Mouse (Mus musculus) liver, adult 2 months (tissue): ENCODE measurements around the gene Dixdc1. TPM values are rescaled to one million over a fixed set of nuclear protein-coding genes. Genes with fewer than 3 reads are reported as not detected.

ENCODE experiments used
- DNase-seq: peaks from one replicate; pipeline ENCODE4 v3.0.0-alpha.2; 2011; ENCODE audit warnings: low read depth, low spot score; ENCODE audit errors: extremely low read depth
- H3K27ac ChIP-seq: fragments of 200-500 bp; replicated peaks from 2 replicates; pipeline ENCODE4 v1.5.1; 2012; ENCODE audit warnings: low read depth, mild to moderate bottlenecking, control low read depth, inconsistent platforms, low read length; ENCODE audit not compliant: insufficient read depth
- H3K27me3 ChIP-seq: fragments of 200-500 bp; 2 replicates; pipeline ENCODE4 v1.6.1; 2012; ENCODE audit warnings: mild to moderate bottlenecking, moderate library complexity, low read length, inconsistent platforms; ENCODE audit not compliant: control insufficient read depth, insufficient read depth
- H3K36me3 ChIP-seq: fragments of 200-500 bp; 2 replicates; pipeline ENCODE4 v1.6.1; 2012; ENCODE audit warnings: low read length, inconsistent platforms; ENCODE audit not compliant: control insufficient read depth, insufficient read depth
- H3K4me1 ChIP-seq: fragments of 200-500 bp; 2 replicates; pipeline ENCODE4 v1.6.1; 2011; ENCODE audit warnings: low read length; ENCODE audit not compliant: control insufficient read depth, insufficient read depth
- H3K4me3 ChIP-seq: fragments of 200-500 bp; 2 replicates; pipeline ENCODE4 v1.5.1; 2011; ENCODE audit warnings: low read depth, mild to moderate bottlenecking, control low read depth, low read length, moderate library complexity; ENCODE audit not compliant: insufficient read depth
- H3K79me2 ChIP-seq: fragments of 200-500 bp; 2 replicates; pipeline ENCODE4 v1.6.1; 2012; ENCODE audit warnings: inconsistent platforms, mild to moderate bottlenecking, low read length, moderate library complexity; ENCODE audit not compliant: control insufficient read depth, insufficient read depth
- H3K9ac ChIP-seq: fragments of 200-500 bp; 2 replicates; pipeline ENCODE4 v1.6.1; 2012; ENCODE audit warnings: low read depth, mild to moderate bottlenecking, control low read depth, inconsistent platforms, low read length
- CTCF ChIP-seq: fragments of 200-500 bp; IDR thresholded peaks from 2 replicates; pipeline ENCODE4 v1.5.1; 2011; ENCODE audit warnings: low read depth, low read length, control low read depth
- POLR2A ChIP-seq: fragments of 200-500 bp; IDR thresholded peaks from 2 replicates; pipeline ENCODE4 v1.6.1; 2011; ENCODE audit warnings: low read length, control low read depth; ENCODE audit not compliant: insufficient read depth; ENCODE audit errors: extremely low read depth
- WGBS: fragments of 180-500 bp; shearing (Covaris S2); methylation state at CpG from one replicate; pipeline ENCODE4 v1.1.7; 2018; 5-methylcytosine and 5-hydroxymethylcytosine counted together
- polyA plus RNA-seq: library from polyadenylated mRNA; depleted of rRNA; stranded (reverse); fragments of >200 nt; gene quantifications from 2 replicates; pipeline ENCODE4 v1.2.3, GENCODE M21; 2012
- total RNA-seq: library from RNA; depleted of rRNA; stranded (reverse); fragments of >200 nt; gene quantifications from 2 replicates; pipeline ENCODE4 v1.2.3, GENCODE M21; 2014

Gene Dixdc1
- total and polyA plus RNA-seq, 2 experiments, result 3.7 to 22.8 TPM

GRCm38 (mm10) chr9:50727171-50727924, 12.0 kb downstream of the Dixdc1 start:
- Histone ChIP-seq H3K36me3 (no peaks in the 10 kb centered on the region), H3K27ac (no peak overlapping the region), H3K4me1 (peaks cover 12% of the 10 kb centered on the region), H3K79me2 (no peaks in the 10 kb centered on the region), H3K9ac (peak overlapping the region; percentile 10; the same call in 1 of the 2 replicates), H3K27me3 (peaks cover 5% of the 10 kb centered on the region), H3K4me3 (peak overlapping the region; percentile 45; the same call in 1 of the 2 replicates)
- 40% methylated on average over 30 of the region's 30 CpGs for WGBS
- no peak for DNase-seq
- TF ChIP-seq CTCF, result no peak
- no peak for TF ChIP-seq POLR2A

DNA sequence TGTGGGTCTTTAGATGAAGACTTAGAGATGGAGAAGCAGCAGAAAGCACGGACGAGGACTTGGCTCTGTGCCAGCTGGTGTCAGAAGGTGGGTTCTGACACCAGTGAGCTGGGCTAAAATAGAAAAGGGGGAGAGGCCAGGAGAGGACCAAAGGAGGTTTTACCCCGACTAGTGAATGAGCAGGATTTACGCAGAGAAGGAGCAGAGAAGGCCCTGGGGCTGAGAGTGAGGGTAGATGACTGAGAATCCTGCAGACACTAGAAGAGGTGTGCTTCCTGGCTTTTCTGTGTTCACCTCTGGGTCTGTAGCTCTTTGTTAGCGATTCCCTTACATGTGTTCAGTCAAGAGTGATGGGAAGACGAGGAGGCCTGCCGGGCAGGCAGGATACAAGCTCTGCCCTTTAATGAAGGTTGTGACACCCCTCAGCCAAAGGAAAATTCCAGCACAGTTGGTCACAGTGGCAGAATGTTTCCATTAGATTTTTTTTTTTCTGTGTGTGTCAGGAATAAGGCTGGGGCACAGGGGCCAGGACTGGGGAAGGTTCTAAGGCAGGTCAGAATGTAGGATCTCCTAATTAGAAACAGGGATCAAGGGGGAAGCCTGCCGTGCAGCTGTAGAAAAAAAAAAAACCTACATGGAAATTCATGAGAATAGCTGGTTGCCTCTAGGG, 13.3 kb downstream of the Dixdc1 start:
- H3K79me2 ChIP-seq, result no peaks in the 10 kb centered on the region
- peaks cover 12% of the 10 kb centered on the region for H3K4me1 ChIP-seq
- no peak overlapping the region for H3K9ac ChIP-seq
- peaks cover 5% of the 10 kb centered on the region for H3K27me3 ChIP-seq
- no peak overlapping the region for H3K4me3 ChIP-seq
- no peak for TF ChIP-seq CTCF
- TF ChIP-seq POLR2A, result no peak
- DNase-seq, result no peak
- no peaks in the 10 kb centered on the region for H3K36me3 ChIP-seq
- H3K27ac ChIP-seq, result no peak overlapping the region
- 77% methylated on average over 8 of the region's 8 CpGs for WGBS

GRCm38 (mm10) chr9:50724661-50725330, 14.5 kb downstream of the Dixdc1 start:
- Histone ChIP-seq H3K4me1 (peaks cover 12% of the 10 kb centered on the region), H3K4me3 (no peak overlapping the region), H3K36me3 (no peaks in the 10 kb centered on the region), H3K9ac (no peak overlapping the region), H3K27ac (no peak overlapping the region), H3K27me3 (peaks cover 5% of the 10 kb centered on the region), H3K79me2 (no peaks in the 10 kb centered on the region)
- DNase-seq, result peak; percentile 55
- TF ChIP-seq POLR2A, result no peak
- TF ChIP-seq CTCF, result no peak
- 18% methylated on average over 3 of the region's 3 CpGs for WGBS

DNA sequence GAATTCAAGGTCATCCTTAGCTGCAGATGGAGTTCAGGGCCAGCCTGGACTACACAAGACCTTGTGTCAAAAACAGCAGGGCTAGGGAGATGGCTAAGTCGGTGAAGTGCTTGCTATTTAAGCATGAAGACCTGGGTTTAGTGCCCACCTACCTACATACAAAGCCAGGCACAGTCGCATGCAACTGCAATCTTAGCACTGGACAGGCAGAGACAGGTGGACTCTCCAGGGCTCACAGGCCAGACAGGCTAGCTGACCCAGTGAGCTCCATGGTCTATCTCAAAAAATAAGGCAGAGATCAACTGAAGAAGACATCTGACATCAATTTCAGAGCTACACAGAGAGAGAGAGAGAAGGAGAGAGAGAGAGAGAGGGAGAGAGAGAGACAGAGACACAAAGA, 15.2 kb downstream of the Dixdc1 start:
- Histone ChIP-seq H3K27ac (no peak overlapping the region), H3K27me3 (peaks cover 5% of the 10 kb centered on the region), H3K9ac (no peak overlapping the region), H3K36me3 (no peaks in the 10 kb centered on the region), H3K4me3 (no peak overlapping the region), H3K79me2 (no peaks in the 10 kb centered on the region), H3K4me1 (peaks cover 12% of the 10 kb centered on the region)
- no peak for DNase-seq
- WGBS, result 65% methylated on average over 2 of the region's 2 CpGs
- TF ChIP-seq POLR2A, result no peak
- TF ChIP-seq CTCF, result no peak

DNA sequence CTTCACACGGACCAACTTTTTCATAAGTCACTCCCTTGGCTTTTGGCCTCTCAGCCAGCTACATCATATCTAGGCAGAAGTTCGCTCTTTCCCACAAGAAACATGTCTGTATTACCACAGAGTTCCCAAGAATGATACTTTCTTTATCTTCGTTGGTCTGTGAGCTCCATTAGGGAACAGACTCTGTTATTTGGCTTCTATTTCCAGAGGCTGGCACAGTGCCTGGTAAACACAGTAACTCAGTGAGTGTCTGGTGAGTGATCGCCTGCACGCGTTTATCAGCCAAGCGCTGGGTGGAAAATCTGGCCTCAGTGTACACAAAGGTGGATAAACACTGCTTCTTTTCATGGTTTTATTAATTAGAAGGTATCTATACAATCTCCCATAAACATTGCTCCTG, 15.9 kb downstream of the Dixdc1 start:
- H3K4me3 ChIP-seq, result no peak overlapping the region
- no peak for TF ChIP-seq CTCF
- TF ChIP-seq POLR2A, result no peak
- H3K27ac ChIP-seq, result peak overlapping the region; percentile 22
- peaks cover 5% of the 10 kb centered on the region for H3K27me3 ChIP-seq
- 11% methylated on average over 7 of the region's 7 CpGs for WGBS
- H3K79me2 ChIP-seq, result no peaks in the 10 kb centered on the region
- peak overlapping the region; percentile 26 for H3K9ac ChIP-seq
- peak; percentile 86 for DNase-seq
- no peaks in the 10 kb centered on the region for H3K36me3 ChIP-seq
- H3K4me1 ChIP-seq, result peaks cover 12% of the 10 kb centered on the region
